Mouse (Mus musculus): ENCODE measurements at regions not wholly inside any gene's neighbourhood (a gene's known extent, or its start where the extent isn't known, plus 50 kb on each side); places are given as distances from the start of the nearest gene placed in this dataset.

DNA sequence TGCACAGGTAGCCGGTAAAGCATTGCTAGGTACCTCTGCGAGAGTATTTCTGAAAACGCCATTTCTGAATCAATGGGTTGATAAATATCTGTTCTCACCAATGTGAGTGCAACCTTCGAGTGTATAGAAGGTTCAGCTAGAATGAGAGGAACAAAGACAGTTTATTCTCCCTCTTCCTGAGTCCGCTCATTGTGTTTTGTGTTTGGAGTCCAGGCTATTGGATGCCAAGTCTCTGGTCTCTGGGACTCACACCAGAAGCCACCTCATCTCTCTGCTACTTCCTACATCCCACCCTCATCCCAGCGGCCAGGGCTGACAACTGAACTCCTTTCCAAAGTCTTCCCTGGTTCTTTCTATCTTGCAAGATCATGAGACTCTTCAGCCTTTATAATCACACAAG lies 62.7 kb downstream of the Lrrc30 start:
- DNase-seq = no peak

DNA sequence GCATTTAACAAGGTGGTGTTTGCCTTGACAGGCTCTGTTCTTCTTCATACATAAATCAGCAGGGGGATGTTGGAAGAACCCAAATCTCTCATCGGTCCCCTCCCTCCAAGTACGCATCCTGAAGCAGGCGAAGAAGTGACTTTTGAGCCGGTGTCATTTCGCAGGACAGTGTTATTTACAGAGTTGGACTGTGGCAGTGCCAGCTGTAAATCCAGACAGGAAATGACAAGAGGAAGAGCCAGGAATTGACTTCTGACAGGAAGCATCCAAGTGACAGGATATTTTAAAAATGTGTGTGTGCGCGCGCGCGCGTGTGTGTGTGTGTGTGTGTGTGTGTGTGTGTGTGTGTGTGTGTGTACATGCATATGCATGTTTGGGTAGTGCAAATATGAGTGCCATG lies 66.3 kb downstream of the Lrrc30 start:
- no peak for DNase-seq

DNA sequence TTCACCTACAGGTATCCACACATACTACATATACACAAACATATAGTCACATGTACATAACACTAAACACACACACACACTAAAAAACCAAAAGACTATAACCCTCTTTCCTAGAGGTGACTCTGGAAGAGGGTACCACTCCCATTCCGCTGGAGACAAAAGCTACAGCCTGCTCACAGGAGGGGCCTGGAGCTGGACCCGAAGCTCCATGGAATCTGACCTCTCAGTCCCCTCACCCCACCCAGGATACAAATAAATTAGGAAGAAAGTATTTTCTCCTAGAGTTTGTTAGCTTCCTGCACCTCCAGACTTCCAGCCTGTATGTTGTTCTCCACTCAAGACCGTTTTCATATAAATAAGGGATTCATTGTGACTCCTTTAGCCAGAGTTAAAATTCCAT lies 66.8 kb downstream of the Lrrc30 start:
- DNase-seq = no peak

DNA sequence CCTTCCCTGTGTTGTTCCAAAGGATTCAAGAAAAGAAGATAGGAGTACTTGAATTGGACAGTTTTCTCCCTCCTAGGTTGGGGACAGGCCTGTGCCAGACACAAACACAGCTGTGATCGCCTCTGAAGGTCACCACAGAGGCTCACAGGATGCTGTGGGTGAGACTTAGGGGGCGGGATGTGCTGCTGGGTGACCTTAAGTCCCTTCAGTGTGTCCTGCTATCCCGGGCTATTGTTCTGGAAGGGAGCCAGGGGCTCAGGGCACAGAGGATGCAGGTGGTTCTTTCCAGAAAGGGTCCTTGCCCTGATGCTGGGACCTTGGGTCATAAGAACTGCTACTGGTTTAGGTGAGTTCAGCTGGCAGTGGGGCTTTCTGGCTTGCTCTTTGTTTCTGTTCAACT lies 67.7 kb downstream of the Lrrc30 start:
- no peak for DNase-seq

DNA sequence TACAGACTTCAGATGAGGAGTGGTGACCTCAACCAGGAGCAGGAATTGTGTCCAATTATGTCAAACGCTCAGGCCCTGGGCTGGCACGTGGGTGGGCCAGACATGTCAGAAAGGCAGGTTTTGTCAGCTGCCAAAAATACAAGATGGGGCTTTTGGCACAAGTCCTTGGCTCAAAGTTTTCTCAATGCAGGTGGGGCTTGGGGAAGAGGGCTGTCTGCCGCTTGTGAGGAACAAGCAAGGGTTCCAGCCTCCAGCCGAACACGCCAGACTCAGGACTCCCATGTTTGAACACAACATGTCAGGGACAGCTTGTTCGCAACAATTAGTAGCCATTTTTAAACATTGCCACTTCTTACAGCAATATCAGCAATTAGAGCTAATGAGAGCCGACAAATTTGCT lies 69.5 kb downstream of the Lrrc30 start:
- no peak for DNase-seq

DNA sequence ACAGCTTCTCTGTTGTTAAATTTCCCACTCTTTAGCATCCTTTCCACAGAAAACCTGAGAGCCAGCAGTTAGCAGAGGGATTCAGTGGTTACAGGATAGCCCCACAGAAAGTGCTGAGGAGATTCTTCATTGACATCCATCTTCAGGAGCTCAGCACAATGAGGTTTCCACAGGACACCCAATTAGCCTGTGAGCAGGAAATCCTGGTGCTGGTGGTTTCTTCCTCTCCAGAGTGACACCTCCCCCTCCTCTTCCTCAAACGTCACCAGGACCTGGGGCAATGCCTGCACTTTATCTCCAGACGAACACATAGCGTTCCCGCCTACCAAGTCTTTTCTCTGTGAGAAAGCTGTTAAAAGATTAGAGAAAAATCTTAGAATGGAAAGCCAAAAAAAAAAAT lies 70.7 kb downstream of the Lrrc30 start:
- DNase-seq = no peak

DNA sequence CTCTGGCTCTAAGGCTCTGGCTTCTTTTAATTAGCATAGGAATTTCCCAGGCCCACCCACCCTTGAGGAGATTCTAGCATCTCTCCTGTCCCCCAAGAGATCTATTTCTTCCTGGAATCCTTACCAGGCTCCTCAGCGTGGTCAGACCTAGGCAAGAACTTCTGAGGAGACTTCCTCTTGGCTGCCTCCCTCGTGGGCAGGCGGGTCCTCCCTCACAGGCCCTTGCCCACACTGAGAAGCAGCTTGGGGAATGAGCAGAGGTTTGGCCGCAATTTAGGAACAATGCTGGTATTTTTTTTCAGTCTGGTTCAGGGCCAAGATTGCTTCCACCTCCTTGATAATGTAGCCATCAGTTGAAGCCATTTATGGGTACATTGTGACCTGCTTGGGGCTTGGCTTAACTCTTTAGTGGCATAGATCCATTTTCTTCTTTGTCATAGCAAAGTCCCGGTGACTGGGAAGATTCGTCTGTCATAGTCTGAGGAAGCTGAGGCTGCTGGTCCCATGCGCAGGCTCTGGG lies 75.1 kb downstream of the Lrrc30 start:
- no peak for DNase-seq

DNA sequence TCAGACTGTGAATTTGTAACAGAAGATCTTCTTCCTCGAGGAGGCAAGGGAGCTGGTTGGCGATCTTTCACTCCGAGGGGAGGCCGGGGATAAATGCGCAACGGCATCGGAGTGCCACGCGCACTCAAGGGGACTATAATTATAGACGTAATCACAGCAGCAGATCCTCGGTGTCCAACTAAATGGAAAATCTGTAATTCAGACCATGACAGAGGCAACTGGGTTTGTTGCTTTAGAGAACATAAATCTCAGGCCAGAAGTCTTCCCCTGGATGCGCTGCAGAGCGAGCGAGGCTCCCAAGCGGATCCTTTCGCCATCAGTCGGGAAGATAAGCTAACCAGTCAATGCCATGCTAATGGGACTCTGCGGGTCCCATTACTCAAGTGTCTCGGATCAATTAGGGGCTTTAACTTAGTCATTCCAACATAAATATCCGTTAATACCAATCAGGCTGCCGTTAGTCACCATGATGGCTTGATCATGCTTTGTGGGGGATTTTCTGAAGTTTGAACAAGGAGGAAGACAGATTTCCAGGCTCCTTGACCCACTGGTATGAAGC lies 79.9 kb downstream of the Lrrc30 start:
- DNase-seq = no peak

DNA sequence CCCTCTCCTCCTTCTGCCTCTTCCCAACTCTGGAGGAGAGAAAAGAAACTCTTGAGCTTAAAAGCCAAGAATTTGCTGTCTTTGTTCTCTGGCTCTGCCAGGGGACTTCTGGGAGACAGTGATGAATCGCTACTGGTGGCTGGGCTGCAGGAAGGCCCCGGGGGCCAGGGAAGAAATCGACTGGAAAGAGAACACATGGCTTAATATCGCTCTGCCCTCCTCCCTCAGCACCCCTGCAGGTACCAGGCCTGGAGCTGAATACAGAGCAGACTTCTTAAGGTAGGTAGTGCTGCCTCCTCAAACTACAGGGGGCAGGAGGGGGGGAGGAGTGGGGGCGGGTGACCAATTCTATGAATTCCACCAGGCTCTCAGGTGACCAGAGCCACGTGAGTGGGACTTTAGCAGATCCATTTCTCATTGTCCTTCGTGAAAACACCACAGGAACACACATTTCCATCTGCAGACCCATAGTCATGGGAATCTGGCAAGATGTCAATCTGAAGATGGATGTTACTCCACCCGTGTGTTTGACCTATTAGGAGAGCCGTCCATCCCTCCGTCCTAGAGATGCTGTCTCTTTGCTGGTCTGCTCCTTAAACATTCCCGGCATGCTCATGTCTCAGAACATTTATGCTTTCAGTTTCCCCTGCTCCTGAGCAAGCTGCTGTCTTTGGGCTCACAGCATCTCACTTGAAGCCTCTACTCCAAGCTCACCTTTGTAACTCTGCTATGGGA lies 83.4 kb downstream of the Lrrc30 start:
- peak; percentile 13 to 30 for DNase-seq

DNA sequence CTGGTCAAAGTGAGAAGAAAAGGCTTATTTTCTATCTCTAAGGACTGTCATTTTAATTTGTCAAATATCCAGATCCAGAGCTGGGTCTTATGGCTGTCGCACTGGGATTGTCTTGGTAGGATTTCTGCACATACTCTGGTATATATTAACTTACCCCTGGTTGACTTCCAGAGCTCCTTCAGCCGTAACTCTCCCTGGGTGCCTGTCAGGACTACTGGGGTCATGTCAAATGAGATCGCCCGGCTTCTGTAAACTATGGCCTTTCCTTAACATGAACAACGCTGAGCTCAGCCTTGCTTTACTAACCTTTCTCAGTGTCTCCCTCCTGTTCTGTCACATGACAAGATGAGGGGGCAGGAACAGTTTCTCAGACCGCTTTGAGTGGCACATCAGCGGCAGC lies 88.1 kb downstream of the Lrrc30 start:
- no peak for DNase-seq

DNA sequence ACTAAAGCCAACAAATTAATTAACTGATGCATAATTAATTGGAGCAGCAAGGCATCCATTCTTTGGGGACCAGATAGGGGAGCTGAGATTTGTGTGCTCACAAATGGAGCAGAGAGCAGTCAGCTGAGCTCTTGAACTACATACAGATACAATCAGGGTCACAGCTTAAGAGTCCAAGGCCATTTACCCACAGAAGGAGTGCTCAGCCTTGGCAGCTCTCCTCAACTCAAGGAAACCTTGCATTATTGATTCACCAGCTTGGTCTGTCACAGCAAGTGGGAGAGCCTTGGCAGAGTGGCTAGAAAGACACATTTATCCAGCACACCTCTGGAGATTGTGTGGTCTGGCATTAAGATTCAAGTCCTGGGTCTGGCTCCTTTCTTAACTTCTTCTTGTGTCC lies 100.2 kb downstream of the Lrrc30 start:
- no peak for DNase-seq

DNA sequence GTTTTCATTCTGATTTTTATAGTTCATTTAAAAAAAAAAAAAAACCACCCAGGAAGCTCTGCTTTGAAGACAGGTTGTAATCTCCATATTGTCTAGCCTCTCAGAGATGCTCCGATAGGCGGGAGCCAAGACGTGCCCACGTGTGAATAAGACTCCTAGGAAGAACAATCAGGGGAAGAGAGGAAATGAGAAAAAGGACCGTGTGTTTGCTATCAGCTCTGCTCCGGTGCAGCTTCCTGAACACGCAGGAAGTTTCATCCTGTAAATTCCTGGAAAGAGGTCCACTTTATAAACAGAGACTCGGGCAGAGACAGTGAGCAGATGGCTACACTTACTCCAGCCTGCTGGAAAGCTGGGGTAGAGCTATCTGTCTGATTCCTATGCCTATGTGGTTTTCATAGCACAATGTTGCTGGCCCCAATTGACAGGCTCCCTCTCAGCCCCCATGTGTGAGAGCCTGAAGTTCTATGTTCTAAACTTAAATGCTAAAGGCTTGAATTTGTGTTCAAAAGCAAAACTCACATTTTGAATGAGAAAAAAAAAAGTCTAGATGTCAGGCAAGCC lies 111.6 kb downstream of the Lrrc30 start:
- no peak for DNase-seq

DNA sequence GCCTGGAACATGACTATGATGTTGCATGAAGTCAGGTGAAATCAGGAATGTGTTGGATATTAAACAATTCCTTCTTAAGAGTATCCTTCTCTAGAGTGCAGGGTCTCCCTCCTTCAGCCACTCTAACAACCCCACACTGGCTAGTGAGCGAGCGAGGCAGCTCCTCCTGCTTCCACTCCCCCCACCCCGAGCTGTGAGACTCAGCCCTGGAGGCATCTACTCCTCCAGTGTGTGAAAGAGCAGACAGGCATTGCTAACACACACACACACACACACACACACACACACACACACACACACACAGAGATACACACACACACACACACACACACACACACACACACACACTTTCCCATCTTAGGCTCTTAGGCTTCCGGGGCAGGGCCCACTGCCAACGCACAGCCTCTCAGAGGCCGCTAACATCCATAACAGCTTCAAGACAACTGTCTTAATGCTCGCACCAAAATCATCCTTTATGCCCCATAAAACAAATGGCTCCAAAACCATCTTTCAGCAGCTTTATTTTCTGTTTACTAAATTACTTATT lies 116.8 kb downstream of the Lrrc30 start:
- DNase-seq = no peak

DNA sequence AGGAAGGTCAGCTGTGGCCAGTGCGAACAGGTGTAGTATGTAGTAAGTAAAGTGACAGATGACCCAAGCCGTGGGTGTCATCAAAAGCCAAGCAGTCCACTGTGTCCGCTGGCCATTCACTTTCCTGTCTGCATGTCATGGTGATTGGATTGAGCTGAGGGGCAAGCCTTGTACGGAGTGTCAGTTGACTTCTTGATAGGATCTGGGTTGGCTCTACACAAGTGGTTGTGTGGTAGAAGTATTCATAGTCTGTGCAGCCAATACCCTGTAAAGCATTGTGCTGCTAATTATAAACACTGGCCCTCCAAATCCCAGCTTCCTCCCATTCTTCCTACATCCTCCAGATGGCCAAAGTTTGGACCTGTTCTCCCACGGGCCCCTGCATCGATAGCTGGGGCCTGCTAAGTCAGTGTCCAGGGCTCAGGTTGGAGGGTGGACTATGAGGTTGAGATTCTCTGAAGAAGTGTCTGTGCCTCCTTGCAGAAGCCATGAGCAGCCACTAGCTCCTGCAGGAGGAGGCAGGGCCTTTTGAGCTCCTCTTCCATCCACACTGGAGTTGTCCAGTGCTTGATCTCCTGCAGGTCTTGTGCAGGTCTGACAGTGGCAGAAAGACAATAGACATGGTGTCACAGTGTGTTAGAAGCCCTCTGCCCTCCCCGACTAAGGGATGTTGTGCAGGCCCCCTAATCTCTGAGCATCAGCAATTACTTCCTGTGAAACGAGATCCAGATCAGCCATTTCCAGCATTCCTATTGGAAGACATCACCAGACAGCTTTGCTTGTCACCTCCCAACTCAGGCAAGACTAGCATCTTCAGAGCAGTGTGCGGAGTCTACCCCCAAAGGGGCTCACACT lies 117.9 kb downstream of the Lrrc30 start:
- no peak for DNase-seq

DNA sequence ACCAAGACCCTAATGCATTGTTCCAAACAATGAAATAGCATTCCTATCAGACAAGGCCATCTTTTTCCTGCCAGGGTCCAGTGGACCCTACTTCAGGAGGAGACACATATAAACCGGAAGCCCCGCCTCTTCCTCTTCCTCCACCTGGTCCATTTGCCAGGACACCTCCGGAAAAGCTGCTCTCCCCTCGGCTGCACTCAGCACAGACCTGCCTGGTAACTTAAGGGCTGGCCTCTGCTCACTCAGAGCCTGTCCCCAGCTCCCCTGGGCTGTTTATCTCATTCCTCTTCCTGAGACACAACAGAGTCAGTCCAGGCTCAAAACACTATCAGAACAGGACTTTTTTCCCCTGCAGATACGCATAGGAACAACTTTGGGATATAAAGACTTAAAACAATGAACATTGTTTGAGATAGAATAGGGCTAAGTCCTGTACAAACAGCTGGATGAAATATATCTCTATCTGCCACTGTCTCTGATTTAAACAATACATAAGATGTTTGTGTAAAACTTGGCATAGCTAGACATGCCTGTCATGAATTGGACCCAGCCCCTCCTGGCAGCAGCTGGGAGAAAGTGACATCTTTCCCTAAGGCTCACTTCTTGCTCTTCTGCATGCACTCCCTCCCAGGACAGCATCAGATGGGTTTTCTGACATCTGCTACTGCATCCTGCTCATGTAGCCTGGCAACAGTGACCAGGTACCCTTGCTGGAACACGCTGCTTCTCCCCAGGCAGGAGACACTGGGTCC lies 119.6 kb downstream of the Lrrc30 start:
- DNase-seq = no peak

DNA sequence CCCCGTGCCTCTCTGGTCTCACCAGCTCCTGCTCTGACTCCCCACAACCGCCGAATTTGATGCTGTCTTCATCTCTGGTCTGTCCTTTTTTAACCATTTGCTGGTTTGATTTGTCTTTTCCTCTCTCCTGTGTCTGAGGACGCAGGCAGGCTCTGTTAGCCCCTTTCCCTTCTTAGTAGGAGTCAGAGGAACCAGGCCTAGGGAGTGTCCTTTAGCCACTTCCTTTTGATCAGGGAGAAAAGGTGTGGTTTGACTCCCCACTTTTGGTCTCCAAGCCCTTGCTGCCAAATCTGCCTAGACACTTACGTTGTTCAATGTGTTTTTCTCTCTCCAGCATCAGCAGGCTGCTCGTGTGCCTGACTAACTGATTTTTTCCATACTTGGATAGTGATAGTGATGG lies 120.5 kb downstream of the Lrrc30 start:
- no peak for DNase-seq

DNA sequence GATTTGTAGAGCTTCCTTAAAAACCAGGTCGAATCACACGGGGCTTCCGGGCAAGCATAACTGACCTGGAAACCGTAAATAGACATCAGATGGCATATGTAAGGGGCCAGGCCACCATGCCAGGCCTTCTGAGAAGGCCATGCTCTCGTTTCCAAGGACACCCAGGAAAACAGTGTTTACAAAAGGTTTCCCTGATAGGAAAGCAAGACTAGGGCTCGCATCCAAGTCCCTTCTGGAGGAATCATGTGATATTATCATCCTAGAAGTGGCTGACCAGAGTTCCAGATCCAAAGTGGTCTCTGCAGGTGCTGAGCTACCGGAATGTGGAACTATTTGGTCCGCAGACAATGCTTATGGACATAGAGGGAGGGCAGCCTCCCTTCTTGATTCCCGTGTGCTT lies 122.6 kb downstream of the Lrrc30 start:
- DNase-seq = peak; percentile 10 to 20

DNA sequence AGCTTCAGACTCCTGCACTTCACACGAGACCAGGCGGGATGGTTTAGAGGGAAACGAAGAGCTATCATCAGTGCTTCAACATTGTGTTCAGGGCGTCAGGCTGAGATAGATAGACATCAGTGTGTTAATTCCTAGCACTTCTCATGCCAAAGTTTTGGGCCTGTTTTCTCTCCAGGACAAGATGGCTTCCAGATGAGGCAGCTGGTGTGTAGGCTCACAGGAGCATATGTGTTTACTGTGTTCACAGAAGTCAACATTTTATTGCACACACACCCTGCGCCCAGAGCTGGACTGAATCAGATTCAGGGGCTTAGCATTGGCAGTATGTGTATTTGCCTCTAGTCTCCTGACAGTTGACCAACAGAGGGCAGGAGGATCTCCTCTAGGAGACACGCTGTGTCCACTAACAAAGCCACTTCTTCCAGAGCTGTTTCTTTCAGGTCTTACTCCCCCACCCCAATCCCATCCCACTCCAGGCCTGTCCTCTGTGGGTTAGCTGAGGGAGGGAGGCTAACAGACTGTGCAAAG lies 123.4 kb downstream of the Lrrc30 start:
- no peak for DNase-seq

DNA sequence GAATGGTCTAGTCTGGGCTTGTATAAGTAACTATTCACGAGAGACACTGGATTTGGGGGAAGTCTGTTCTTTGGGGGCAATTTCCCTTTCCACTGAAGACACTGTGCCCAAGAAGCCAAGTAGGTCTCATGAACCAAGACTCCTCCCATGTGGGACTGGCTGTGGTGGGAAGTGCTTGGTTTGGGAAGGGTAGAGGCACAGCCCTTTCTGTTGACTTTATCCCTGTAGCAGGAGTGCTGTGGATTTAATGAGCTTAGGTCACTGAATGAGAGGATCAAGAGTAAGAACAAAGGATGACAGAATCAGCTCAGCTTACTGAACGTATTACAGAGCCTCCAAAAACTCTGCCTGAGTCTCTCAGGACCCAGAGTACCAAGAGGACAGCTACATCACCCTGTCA lies 124.2 kb downstream of the Lrrc30 start:
- no peak for DNase-seq

DNA sequence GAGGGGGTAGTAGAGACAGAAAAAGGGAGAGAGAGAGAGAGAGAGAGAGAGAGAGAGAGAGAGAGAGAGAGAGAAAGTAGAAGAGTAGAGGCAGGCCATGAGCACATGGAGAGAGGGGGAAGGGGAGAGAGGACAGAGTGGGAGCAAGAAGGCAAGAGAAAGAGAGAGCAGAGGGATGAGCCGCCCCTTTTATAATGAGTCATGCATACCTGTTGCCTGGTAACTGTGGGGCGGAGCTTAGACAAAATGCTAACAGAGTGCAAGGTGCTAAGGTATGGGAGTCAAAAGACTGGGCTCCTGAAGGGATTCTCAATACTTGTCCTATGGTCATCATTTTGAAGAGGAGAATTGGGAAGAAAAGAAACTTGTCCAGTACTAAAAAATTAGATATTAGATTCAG lies 126.1 kb downstream of the Lrrc30 start:
- DNase-seq = no peak

DNA sequence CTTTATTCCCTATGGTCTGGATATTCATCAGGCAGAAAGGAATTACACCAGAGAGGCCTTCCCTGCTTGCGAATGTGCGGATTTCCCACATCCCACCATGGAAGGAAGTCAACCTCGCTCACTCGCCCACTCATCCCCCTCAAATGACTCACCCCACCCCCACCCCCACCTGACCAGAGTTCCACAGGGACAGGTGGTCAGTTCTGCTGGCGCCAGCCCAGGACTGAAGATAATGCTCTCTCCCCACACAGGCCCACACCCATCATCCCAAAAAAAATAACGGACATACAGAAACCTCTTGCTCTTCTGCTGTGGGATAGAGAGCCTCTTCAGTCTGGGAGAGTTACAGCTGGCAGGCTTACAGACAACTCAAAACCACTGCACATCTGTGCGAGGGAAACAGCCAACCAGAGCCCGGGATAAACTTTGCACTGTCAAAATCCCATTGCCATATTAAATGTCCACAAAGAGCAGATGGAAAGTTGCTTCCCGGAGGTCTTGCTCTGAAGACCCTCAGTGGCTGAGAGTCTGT lies 128.0 kb downstream of the Lrrc30 start:
- no peak for DNase-seq

All from cerebellum, postnatal 25 days (tissue).